Mouse (Mus musculus): ENCODE measurements around the gene Bend4.

GRCm38 (mm10) chr5:67362316-67362715, 65.8 kb downstream of the Bend4 start:
- no peak for TF ChIP-seq POLR2A (IDR thresholded peaks at IDR 0.05; ENCODE audit: control insufficient read depth, extremely low read depth, insufficient read depth, low read length, poor library complexity)
- no peak for TF ChIP-seq CTCF (IDR thresholded peaks at IDR 0.05; ENCODE audit: borderline replicate concordance, control insufficient read depth, extremely low read depth, insufficient read depth, low read length, poor library complexity)

All from thymus, adult 2 months (tissue).